30 mouse cellular contexts compared by ENCODE assay signal in the genomic region with DNA sequence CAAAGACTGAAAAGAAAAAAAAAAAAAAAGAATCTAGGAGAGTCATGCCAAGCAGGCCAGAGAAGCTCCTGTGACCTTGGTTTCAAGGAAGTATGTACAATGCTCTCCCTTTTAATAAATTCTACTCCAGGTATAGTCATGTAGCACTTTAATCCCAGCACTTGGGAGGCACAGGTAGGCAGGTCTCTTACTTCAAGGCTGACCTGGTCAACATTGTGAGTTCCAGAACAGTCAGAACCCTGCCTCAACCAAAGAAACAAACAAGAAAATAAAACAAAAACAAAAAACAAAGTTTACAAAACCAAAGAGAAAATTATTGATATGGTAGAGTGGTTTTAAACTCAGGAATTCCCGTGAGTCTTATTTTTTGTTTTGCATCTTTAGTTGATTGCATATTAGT. TPM values are rescaled to one million over a fixed set of nuclear protein-coding genes. Genes with fewer than 3 reads are reported as not detected.
"Had no signal": no experiment of that assay in that cellular context is flagged by ENCODE, and none has a peak within 500 bp of the region (broad histone marks: within the 10 kb centered on the region; RNA-seq: fewer than 3 reads in every experiment).

A gene (minus strand): TSS at position 101 of the 400 bp plus-strand sequence.

- H3K27ac ChIP-seq: embryonic facial prominence, embryonic 10.5 days; embryonic facial prominence, embryonic 12.5 days; embryonic facial prominence, embryonic 13.5 days; embryonic facial prominence, embryonic 15.5 days; forebrain, embryonic 10.5 days; forebrain, embryonic 12.5 days; forebrain, embryonic 13.5 days; forebrain, embryonic 15.5 days; gastrocnemius, adult 2 months; heart, embryonic 10.5 days had no signal

- ATAC-seq: forebrain, embryonic 13.5 days; forebrain, embryonic 14.5 days; forebrain, embryonic 15.5 days; forebrain, embryonic 16.5 days; forebrain, postnatal 0 days had no signal

- H3K4me3 ChIP-seq: embryonic facial prominence, embryonic 10.5 days; embryonic facial prominence, embryonic 12.5 days; embryonic facial prominence, embryonic 13.5 days; embryonic facial prominence, embryonic 15.5 days; erythroblast, embryonic 14.5 days; forebrain, embryonic 10.5 days; forebrain, embryonic 12.5 days; forebrain, embryonic 13.5 days; forebrain, embryonic 15.5 days; gastrocnemius, adult 2 months; heart, embryonic 10.5 days had no signal

- H3K9me3 ChIP-seq: embryonic facial prominence, embryonic 10.5 days; embryonic facial prominence, embryonic 12.5 days; embryonic facial prominence, embryonic 13.5 days; embryonic facial prominence, embryonic 15.5 days; forebrain, embryonic 10.5 days; forebrain, embryonic 12.5 days; forebrain, embryonic 13.5 days; forebrain, embryonic 15.5 days; heart, embryonic 10.5 days had no signal

- H3K4me2 ChIP-seq: embryonic facial prominence, embryonic 12.5 days; embryonic facial prominence, embryonic 13.5 days; embryonic facial prominence, embryonic 15.5 days; forebrain, embryonic 12.5 days; forebrain, embryonic 13.5 days; forebrain, embryonic 15.5 days had no signal

- H3K27me3 ChIP-seq: embryonic facial prominence, embryonic 12.5 days; embryonic facial prominence, embryonic 13.5 days; embryonic facial prominence, embryonic 15.5 days; forebrain, embryonic 12.5 days; forebrain, embryonic 13.5 days; forebrain, embryonic 15.5 days had no signal

- H3K36me3 ChIP-seq: embryonic facial prominence, embryonic 10.5 days; embryonic facial prominence, embryonic 12.5 days; embryonic facial prominence, embryonic 13.5 days; embryonic facial prominence, embryonic 15.5 days; forebrain, embryonic 10.5 days; forebrain, embryonic 12.5 days; forebrain, embryonic 15.5 days; heart, embryonic 10.5 days had no signal

- H3K4me1 ChIP-seq: embryonic facial prominence, embryonic 12.5 days; embryonic facial prominence, embryonic 13.5 days; embryonic facial prominence, embryonic 15.5 days; forebrain, embryonic 15.5 days had no signal

- H3K9ac ChIP-seq: embryonic facial prominence, embryonic 12.5 days; embryonic facial prominence, embryonic 13.5 days; embryonic facial prominence, embryonic 15.5 days; forebrain, embryonic 12.5 days; forebrain, embryonic 13.5 days; forebrain, embryonic 15.5 days; forebrain, postnatal 0 days had no signal

- DNase-seq: cerebellum, adult 9-10 months; cerebellum, adult 9-11 months; cerebellum, postnatal 10 days; cerebellum, postnatal 14 days; cerebellum, postnatal 25 days; cerebellum, postnatal 36 days; embryo, embryonic 11 days; forebrain, postnatal 0 days; gastrocnemius, adult 2 months; gastrocnemius, postnatal 10 days; gastrocnemius, postnatal 14 days; gastrocnemius, postnatal 25 days; gastrocnemius, postnatal 36 days; heart, adult 18-20 months had no signal

RNA-seq across cellular contexts. Expression of the gene that starts here (rescaled TPM):
- total RNA-seq: gastrocnemius, adult 18-20 months; gastrocnemius, adult 8-10 months; gastrocnemius, postnatal 25 days had no signal
- polyA plus RNA-seq: embryonic facial prominence, embryonic 11.5 days; erythroblast, embryonic 14.5 days; forebrain, embryonic 10.5 days; forebrain, embryonic 11.5 days; forebrain, embryonic 12.5 days; forebrain, embryonic 13.5 days; forebrain, embryonic 14.5 days; forebrain, embryonic 15.5 days; forebrain, embryonic 16.5 days; forebrain, postnatal 0 days had no signal
